Mouse (Mus musculus) brown adipose tissue, adult 24 weeks (tissue): ENCODE results near the gene Tnnt1. TPM values are rescaled to one million over a fixed set of nuclear protein-coding genes. Genes with fewer than 3 reads are reported as not detected.

ENCODE experiments used
- H3K27ac ChIP-seq: fragments of 200-500 bp; replicated peaks from 2 replicates; pipeline ENCODE4 v1.5.1; 2012; ENCODE audit warnings: low read depth, mild to moderate bottlenecking, low read length
- H3K4me1 ChIP-seq: fragments of 200-500 bp; 2 replicates; pipeline ENCODE4 v1.6.1; 2012; ENCODE audit warnings: low read length, mixed read lengths; ENCODE audit not compliant: control insufficient read depth, insufficient read depth, insufficient read length
- H3K4me3 ChIP-seq: fragments of 200-500 bp; 2 replicates; pipeline ENCODE4 v1.5.1; 2012; ENCODE audit warnings: low read depth, mild to moderate bottlenecking, low read length, moderate library complexity; ENCODE audit not compliant: insufficient read depth
- polyA plus RNA-seq: library from polyadenylated mRNA; stranded (reverse); fragments of >200 nt; gene quantifications from 2 replicates; pipeline ENCODE4 v1.2.4, GENCODE M21; 2012; ENCODE audit not compliant: missing spikeins, insufficient read depth, insufficient read length

Tnnt1 gene
- polyA plus RNA-seq, 1 experiment = 25.6 TPM

DNA sequence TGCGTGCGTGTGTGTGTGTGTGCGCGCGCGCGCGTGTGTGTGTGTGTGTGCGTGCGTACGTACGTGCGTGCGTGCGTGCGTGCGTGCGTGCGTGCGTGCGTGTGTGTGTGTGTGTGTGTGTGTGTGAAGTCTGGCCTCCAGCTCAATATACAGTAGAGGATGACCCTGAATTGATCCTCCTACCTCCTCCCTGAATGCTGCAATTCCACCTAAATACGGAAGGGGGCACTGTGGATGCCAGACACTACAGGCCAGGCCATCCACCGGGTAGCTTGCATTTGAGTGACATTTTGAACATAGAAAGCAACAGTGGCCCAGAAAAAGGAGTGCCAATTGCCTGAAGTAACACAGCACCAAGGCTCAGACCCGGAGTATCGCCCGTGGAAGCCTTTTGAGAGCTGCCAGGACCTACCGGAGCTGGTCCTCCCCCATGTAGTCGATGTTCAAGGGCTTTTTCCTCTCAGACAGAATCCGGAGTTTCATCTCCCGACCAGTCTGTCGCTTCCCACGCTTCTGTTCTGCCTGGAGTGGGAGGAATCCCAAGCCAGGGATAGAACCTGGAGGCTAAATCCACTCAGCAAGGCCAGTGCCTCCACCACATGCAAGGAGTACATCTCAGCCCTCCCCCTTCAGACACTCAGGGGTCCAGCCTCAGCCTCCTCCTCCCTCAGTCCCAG lies 8.0 kb downstream of the Tnnt1 start:
- H3K4me1 ChIP-seq = peaks cover 8% of the 10 kb centered on the region
- H3K27ac ChIP-seq = no peak overlapping the region
- no peak overlapping the region for H3K4me3 ChIP-seq

DNA sequence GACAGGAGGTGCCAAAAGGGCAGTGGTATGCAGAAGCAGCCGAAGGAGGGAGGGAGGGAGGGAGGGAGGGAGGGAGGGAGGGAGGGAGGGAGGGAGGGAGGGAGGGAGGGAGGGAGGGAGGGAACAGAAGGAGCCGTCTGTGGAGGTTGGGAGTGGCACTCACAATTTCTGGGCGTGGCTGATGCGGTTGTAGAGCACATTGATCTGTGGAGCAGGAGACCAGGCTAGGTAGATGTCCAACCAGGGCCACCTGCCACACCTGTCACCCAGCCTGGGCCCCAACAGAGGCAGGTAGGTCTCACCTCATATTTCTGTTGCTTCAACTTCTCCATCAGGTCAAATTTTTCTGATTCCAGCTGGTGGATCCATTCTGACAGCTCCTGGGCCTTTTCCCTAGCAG lies 9.0 kb downstream of the Tnnt1 start:
- peaks cover 8% of the 10 kb centered on the region for H3K4me1 ChIP-seq
- H3K27ac ChIP-seq = no peak overlapping the region
- no peak overlapping the region for H3K4me3 ChIP-seq

DNA sequence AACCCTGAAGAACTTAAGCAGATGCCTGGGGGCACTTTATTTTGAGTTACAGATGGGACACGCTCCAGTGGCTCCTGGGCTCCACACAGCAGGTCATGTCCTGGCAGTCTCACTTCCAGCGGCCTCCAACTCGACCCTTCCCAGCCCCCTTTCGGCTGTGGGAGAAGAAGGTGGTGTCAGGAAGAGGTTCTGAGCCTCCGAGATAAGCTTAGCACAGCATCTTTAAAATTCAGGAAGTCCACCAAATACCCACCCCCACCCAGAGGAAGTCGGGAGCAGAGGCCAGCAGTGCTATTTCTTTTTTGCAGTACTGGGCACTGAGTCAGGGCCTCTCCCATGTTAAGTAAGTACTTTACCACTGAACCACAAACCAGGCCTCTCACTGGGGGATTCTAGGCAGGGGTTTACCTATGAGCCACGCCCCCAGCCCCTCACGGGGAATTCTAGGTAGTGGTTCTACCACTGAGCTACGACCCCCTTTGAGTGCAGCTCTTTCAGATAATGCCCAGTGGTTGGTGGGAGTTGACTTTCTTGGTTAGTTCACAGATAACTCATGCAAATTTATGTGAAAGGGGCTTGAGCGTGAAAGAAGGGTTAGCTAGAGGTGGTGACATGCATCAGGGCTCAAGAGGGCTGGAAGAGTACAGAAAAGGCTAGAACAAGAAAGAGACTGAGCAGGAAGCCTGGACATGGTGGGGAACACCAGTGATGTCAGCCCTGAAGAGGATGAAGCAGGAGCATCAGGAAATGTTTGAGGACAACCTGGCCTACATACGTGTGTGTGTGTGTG lies 11.3 kb downstream of the Tnnt1 start:
- Histone ChIP-seq H3K4me1 (peaks cover 10% of the 10 kb centered on the region), H3K27ac (peak overlapping the region; percentile 75), H3K4me3 (no peak overlapping the region)

DNA sequence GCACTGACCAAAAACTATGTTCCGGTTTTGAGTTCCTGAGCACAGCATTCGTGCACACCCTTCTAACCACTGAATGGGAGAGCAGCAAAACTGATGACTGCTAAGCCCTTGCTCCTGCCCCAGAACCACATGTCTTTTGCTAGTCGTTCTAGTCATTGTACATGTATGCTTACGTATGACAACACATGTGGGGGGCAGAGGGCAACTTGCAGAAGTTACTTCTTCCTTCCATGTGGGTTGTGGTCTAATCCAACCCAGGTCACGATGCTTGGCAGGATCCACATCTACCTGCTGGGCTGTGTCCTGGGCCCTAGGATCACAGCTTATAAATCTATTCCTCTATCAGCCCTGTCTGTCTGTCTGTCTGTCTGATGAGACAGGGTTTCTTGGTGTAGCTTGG lies 12.3 kb downstream of the Tnnt1 start:
- Histone ChIP-seq H3K4me1 (peaks cover 20% of the 10 kb centered on the region), H3K27ac (peak overlapping the region; percentile 75), H3K4me3 (no peak overlapping the region)

DNA sequence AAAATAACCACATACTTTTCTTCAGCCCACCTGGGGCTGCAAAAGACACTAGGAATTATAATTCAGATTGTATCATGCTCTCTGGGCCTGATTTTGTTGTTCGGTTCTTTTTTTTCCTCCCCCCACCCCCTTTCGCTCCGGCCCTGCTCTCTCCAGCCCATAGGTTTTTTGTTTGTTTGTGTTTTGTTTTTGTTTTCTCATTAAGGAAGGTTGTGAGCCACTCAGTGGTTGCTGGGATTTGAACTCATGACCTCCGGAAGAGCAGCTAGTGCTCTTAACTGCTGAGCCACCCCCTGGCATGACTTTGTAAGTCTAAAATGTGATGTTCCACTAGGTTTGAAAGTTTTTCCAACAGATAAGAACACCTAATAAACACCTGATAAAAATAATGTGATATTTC lies 13.1 kb downstream of the Tnnt1 start:
- no peak overlapping the region for H3K4me3 ChIP-seq

DNA sequence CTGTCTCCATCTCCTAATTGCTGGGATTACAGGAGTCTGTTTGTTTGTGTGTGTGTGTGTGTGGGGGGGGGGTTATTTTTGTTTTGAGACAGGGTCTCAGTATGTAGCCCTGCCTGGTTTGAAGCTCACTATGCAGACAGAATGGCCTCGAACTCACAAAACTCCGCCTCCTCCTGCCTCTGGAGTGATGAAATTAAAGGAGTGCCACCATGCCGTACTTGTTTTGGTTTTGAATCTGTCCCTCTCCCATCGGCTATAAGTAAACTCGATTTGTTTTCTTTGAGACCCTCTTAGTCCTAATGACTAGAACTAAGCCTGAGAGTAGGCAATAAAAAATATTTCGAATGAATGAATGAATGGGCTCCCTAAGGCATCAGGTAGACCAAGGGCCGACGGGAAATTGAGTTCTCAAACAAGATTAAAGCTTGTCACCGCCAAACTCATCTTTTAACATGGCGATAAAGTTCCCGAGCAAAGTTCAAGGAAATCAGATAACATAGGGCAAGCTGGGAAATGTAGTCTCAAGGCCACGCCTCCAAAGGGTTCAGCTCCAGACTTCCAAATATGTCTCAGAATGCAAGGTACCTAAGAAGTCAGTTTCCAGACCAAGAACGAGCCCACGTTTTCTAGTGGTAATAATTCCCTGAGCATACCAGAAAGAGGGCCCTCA lies 13.6 kb downstream of the Tnnt1 start:
- Histone ChIP-seq H3K4me3 (peak overlapping the region; percentile 72), H3K27ac (peak overlapping the region; percentile 99), H3K4me1 (peaks cover 30% of the 10 kb centered on the region)

More for the DNA sequence above, 13.1 kb downstream of the Tnnt1 start:
- Histone ChIP-seq H3K4me1 (peaks cover 25% of the 10 kb centered on the region), H3K27ac (no peak overlapping the region)

DNA sequence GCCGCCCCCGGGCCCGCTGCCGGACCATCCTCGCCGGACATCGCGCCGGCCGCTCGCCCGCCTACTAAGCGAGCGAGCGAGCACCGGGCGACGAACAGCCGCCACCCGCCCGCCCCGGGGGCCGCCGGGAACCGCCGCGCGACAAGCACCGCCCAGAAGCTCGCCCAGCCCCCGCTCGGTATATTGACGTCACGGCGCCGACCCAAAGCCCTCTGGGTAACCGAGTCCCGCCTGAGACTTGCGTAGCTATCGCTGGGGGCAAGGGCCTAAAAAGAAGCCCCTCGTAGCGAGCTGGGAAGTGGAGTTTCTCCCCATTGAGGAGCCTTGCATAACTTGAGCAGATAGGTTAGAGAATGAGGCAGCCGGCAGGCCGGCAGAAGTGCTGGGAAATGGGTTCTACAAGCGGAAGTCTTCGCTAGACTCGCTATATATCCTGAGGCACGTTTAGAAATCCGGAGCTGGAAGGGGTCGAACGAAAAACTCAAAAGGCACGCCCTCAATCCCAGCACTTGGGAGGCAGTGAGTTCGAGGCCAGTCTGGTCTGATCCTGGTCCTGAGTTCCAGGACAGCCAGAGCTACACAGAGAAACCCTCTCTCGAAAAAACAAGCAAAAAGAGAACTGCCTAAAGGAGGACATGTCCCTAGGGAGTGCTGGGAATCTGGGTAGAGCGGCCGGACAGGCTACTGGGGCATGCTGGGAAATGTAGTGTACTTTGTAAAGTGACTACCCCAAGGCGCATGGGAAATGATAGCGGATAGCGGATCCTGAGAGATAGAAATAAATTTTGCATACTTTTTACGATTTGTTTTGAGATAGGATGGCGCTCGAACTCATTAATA lies 14.4 kb downstream of the Tnnt1 start, which contains the start of gene Ppp1r12c:
Ppp1r12c (minus strand) TSS at position 123 of the 840 bp plus-strand sequence.
- Histone ChIP-seq H3K4me1 (peaks cover 33% of the 10 kb centered on the region), H3K27ac (peak within 1 kb of the TSS; percentile 99), H3K4me3 (peak within 1 kb of the TSS; percentile 72)

DNA sequence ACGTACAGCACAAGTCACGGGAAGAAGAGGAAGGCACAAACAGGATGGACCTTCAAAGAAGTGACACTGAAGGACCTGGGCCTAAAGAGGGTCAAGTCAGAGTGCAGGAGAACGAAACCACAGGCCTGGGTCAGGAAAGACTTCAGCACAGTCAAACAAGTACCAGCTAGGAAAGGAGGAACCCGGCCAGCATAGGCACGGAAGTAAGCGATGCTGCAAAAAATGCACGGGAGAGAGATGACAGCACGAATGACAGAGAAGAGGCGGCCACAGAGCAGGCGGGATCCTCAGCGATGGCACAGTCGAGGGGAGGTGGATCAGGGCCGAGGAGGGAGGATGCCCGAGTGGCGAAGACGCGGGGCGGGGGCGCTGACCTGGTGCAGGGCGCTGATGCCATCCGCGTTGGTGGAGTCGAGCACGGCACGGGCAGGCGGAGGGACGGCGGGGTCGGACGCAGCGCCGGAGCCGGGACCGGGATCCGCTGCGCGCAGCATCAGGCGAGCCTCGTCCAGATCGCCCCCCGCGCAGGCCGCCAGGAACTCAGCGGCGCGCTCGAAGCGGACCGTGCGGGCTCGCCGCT lies 15.2 kb downstream of the Tnnt1 start:
- H3K4me1 ChIP-seq = peaks cover 33% of the 10 kb centered on the region
- H3K4me3 ChIP-seq = peak overlapping the region; percentile 72
- peak overlapping the region; percentile 71 for H3K27ac ChIP-seq

DNA sequence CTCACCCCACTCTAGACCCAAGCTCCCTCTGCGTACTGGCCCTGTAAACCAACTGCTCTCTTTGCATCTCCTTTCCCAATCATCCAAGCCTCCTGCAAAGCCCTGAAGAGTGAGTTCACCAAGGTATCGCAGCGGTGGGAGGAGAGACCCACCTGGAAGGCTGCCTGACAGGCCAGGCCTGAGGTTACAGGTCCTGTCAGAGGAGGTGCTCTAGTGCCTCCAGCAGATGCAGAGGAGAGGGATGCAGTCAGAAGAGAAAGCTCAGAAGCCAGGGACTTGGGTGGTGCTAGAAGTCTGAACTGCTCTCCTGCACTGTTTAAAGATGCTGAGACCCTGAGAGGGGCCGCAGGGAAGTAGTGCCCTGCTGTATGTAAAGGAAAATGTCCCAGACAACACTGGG lies 17.1 kb downstream of the Tnnt1 start:
- H3K4me3 ChIP-seq = peak overlapping the region; percentile 72
- H3K27ac ChIP-seq = peak overlapping the region; percentile 82
- peaks cover 26% of the 10 kb centered on the region for H3K4me1 ChIP-seq

DNA sequence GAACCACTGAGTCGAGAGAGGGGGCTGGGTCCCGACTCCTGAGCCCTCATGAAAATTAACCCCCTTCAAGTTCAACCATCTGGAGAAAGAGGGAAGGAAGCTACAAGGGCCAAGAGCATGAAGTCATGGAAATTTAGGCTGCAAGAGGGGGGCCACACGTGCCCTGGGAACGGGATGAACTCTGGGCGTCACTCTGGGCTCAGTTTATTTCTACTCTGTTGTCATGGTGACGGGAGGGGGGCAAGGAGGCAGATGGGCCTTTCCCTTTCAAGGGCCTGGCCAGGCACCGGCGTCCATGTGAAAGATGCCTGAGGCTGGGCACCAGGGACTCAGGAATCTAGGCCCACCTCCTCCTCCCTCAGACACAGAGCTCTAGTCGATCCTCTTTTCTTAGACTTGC lies 17.9 kb downstream of the Tnnt1 start:
- H3K4me3 ChIP-seq = 0 out of 2 replicates have a peak overlapping the region, but pooled peaks have one; percentile 2
- peak overlapping the region; percentile 82 for H3K27ac ChIP-seq
- H3K4me1 ChIP-seq = peaks cover 29% of the 10 kb centered on the region

DNA sequence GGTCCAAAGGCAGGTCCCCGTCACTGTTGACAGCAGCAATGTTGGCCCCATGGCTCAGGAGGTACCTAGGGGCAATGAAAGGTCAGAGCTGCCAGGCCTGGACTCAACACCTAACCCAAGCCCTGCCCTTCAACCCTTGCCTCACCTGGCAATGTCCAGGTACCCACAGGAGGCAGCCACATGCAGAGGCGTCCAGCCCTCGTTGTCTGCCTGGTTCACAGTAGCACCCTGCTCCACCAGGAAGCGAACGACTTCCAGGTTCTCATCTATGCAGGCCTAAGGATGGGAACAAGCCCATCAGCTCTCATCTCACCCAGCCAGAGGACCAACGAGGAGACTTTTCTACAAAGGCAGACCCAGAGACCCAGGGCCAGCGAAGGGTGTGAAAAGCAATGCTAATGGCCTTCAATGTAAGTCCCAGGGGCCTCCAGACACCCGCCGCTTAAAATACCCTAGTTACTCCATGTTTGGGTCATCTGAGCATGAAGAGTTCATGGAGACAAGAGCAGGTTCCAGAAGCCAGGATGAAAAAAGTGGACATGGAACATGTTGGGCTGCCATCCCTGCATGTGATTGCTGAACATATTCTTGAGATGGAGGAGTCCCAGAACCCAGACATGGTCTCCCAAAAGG lies 18.8 kb downstream of the Tnnt1 start:
- Histone ChIP-seq H3K27ac (peak overlapping the region; percentile 66), H3K4me1 (peaks cover 37% of the 10 kb centered on the region), H3K4me3 (no peak overlapping the region)

DNA sequence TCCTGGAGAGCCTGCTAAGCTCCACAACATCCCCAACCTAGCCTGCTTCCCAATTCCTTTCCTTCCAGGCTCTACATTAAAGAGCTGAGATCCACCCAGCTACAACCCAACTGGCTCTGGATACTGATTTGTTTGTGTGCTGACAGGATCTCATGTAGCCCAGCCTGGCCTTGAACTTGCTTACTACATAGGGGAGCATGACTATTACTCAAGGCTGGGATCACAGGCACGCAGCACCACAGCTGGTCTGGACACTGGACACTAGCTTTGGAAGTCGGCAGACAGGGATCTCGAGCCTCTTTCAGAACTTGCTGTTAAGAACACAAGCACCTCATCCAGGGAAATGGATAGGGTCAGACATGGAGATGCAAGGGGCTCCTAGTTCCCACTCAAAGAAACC lies 19.7 kb downstream of the Tnnt1 start:
- Histone ChIP-seq H3K4me3 (no peak overlapping the region), H3K4me1 (peaks cover 42% of the 10 kb centered on the region), H3K27ac (no peak overlapping the region)

DNA sequence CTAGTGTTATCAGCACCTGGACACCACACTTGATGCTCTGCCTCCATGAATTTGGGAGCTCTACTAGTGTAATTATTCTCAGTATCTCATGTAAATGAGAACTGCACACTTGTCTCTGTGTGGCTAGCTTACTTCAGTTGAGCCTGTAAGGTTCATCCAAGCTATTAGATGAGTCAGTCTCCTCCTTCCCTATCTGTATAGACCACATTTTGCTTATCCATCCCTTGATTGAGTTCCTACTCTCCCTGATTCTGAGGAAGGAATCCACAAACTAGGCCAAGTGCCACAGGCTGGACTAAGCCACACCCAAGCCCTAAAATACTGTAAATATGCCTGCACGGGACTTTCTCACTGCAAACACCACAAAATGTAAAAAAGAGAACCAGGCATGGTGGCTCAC lies 22.2 kb downstream of the Tnnt1 start:
- H3K27ac ChIP-seq = peak overlapping the region; percentile 80
- no peak overlapping the region for H3K4me3 ChIP-seq
- H3K4me1 ChIP-seq = peaks cover 37% of the 10 kb centered on the region
